Mouse (Mus musculus) monocyte, adult 2 months (primary cell): ENCODE results near the gene Dzip1l.

Experiments
- DNase-seq, 2 experiments: peaks; one replicate each; pipeline ENCODE4 v3.0.0; 2022; ENCODE audit warnings: low spot score in 2 of 2, low read depth in 1 of 2

The Dzip1l gene

DNA sequence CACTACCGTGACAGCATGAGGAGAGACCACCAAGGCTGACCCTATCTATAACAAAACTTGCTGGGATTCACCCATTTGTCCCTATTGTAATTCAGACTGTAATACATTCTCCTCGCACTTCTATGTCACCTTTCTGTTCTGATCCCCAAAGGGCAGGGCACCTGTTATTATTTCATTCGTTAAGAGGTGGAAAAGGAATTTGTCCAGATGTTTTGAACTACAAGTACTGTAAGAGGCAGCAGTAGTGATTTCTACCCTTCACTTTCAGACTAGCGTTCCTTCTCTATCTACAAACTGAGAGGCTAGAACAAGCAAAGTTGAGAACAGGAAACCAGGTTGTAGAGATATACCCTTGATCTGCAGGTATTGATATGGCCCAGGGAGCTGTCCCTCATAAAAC, 81.0 kb downstream of the Dzip1l start:
- no peak for DNase-seq

GRCm38 (mm10) chr9:99717134-99717533, 87.8 kb downstream of the Dzip1l start, which contains the start of gene Cldn18:
Gene Cldn18, minus strand, starts transcription at chr9:99717267.
- DNase-seq = no peak
